Mouse (Mus musculus): ENCODE results near the gene Iqsec3. TPM values are rescaled to one million over a fixed set of nuclear protein-coding genes. Genes with fewer than 3 reads are reported as not detected.

Gene Iqsec3
- total RNA-seq, 2 experiments from 2014 or later, result 0.52 to 0.64 TPM

- intact Hi-C loops (cut with DNase I), result no loop called here
- DNase-seq, result no peak
These were observed 145.0 kb downstream of the Iqsec3 start for GRCm38 (mm10) chr6:121328417-121328884.

GRCm38 (mm10) chr6:121326486-121327069, 146.9 kb downstream of the Iqsec3 start:
- DNase-seq, result no peak
- intact Hi-C loops (cut with DNase I), result no loop called here

- no peak for DNase-seq
- intact Hi-C loops (cut with DNase I), result no loop called here
These were observed 147.7 kb downstream of the Iqsec3 start for GRCm38 (mm10) chr6:121325740-121326139.

GRCm38 (mm10) chr6:121325298-121325697, 148.2 kb downstream of the Iqsec3 start:
- intact Hi-C loops (cut with DNase I), result no loop called here
- no peak for DNase-seq

Small RNA genes within 50 kb of the gene (microRNA-seq; reads per million reads assigned to microRNA genes)
- 0 reads per million in 2 experiments for gene Gm24855

Other genes starting within 250 kb of the Iqsec3 start
- 1 to 10 TPM in 1 of 2 experiments, under 1 TPM in 1; 0.48 to 1.2 TPM for gene Usp18, start 227.8 kb downstream of the Iqsec3 start, total RNA-seq (2021)
- under 1 TPM; 0.23 to 0.32 TPM for gene Slc6a13, start 173.5 kb downstream of the Iqsec3 start, total RNA-seq (2021)
- gene Slc6a12, start 130.6 kb downstream of the Iqsec3 start, total RNA-seq (2021), result under 1 TPM in 1 of 2 experiments, not detected in 1; 0.42 TPM
- gene A2m, start 161.7 kb upstream of the Iqsec3 start, total RNA-seq (2021), result not detected

All from gastrocnemius, postnatal 36 days (tissue).